In genomic region chr2:180642555-180643260, GRCm38 (mm10) we compare ENCODE assay signal across 11 mouse cellular contexts. TPM values are rescaled to one million over a fixed set of nuclear protein-coding genes. Genes with fewer than 3 reads are reported as not detected.
DNase-seq lines count a peak whose midpoint lies in the region; ATAC-seq lines count a peak whose summit lies in the region.
"Had no signal": no experiment of that assay in that cellular context is flagged by ENCODE, and none has a peak within 500 bp of the region (broad histone marks: within the 10 kb centered on the region; RNA-seq: fewer than 3 reads in every experiment).

Gene Tcfl5, minus strand, starts transcription at chr2:180642708.

- H3K4me3 ChIP-seq in heart, embryonic 14.5 days (ENCODE audit: control insufficient read depth in 1 of 2, insufficient read depth in 1 of 2, low read depth in 1 of 2, low read length in 2 of 2) = peak within 1 kb of the TSS; percentile 20 to 31
- peak within 1 kb of the TSS; percentile 51 for H3K4me3 ChIP-seq in embryonic facial prominence, embryonic 10.5 days
- peak within 1 kb of the TSS; percentile 46 for H3K4me3 ChIP-seq in hindbrain, embryonic 16.5 days (ENCODE audit: low read length)
- peak within 1 kb of the TSS; percentile 40 for H3K4me3 ChIP-seq in midbrain, embryonic 15.5 days

- no peak within 1 kb of the TSS for H3K9ac ChIP-seq in heart, embryonic 14.5 days (ENCODE audit: low read length)
- peak within 1 kb of the TSS; percentile 48 for H3K9ac ChIP-seq in hindbrain, embryonic 16.5 days (ENCODE audit: low read depth, low read length)
- 0 out of 2 replicates have a peak within 1 kb of the TSS, but pooled peaks have one; percentile 25 for H3K9ac ChIP-seq in midbrain, embryonic 15.5 days

- no peak for DNase-seq in heart, adult 8-10 months (ENCODE audit: low spot score)
- peak; percentile 47 for DNase-seq in embryonic facial prominence, embryonic 10.5 days (ENCODE audit: low spot score)
- no peak for DNase-seq in ovary, adult 18-20 months (ENCODE audit: low spot score)
- no peak for DNase-seq in cerebellum, adult 8-10 months
- no peak for DNase-seq in B cell, adult 2 months

- H3K27ac ChIP-seq in heart, embryonic 14.5 days (replicated peaks in 1 of 2; ENCODE audit: control insufficient read depth in 1 of 2, insufficient read depth in 1 of 2, low read depth in 2 of 2, low read length in 2 of 2) = no peak within 1 kb of the TSS
- no peak within 1 kb of the TSS for H3K27ac ChIP-seq in embryonic facial prominence, embryonic 10.5 days (replicated peaks)
- H3K27ac ChIP-seq in hindbrain, embryonic 16.5 days (ENCODE audit: low read depth, low read length) = no peak within 1 kb of the TSS
- no peak within 1 kb of the TSS for H3K27ac ChIP-seq in midbrain, embryonic 15.5 days
- H3K27ac ChIP-seq: macrophage had no signal

- peak within 1 kb of the TSS; percentile 55 for H3K4me2 ChIP-seq in heart, embryonic 14.5 days (ENCODE audit: low read length)
- peak within 1 kb of the TSS; percentile 54 for H3K4me2 ChIP-seq in hindbrain, embryonic 16.5 days (ENCODE audit: low read length)
- H3K4me2 ChIP-seq in midbrain, embryonic 15.5 days = peak within 1 kb of the TSS; percentile 49

- H3K27me3 ChIP-seq in heart, embryonic 14.5 days (ENCODE audit: control insufficient read depth, insufficient read depth, low read length) = peaks cover 54% of the 10 kb centered on the region
- H3K27me3 ChIP-seq in embryonic facial prominence, embryonic 10.5 days (replicated peaks; ENCODE audit: low read depth, poor library complexity, severe bottlenecking) = peaks cover 46% of the 10 kb centered on the region
- H3K27me3 ChIP-seq in hindbrain, embryonic 16.5 days (replicated peaks; ENCODE audit: control insufficient read depth, insufficient read depth, low read length) = peaks cover 41% of the 10 kb centered on the region
- peaks cover 51% of the 10 kb centered on the region for H3K27me3 ChIP-seq in midbrain, embryonic 15.5 days (replicated peaks)

- no peaks in the 10 kb centered on the region for H3K4me1 ChIP-seq in heart, embryonic 14.5 days (ENCODE audit: control insufficient read depth in 2 of 2, insufficient read depth in 2 of 2, low read length in 2 of 2)
- H3K4me1 ChIP-seq in embryonic facial prominence, embryonic 10.5 days = peaks cover 8% of the 10 kb centered on the region; the same call in 1 of the 2 replicates
- H3K4me1 ChIP-seq in hindbrain, embryonic 16.5 days (ENCODE audit: control insufficient read depth, insufficient read depth, low read depth, low read length) = peaks cover 3% of the 10 kb centered on the region; the same call in 1 of the 2 replicates
- peaks cover 4% of the 10 kb centered on the region; the same call in 1 of the 2 replicates for H3K4me1 ChIP-seq in midbrain, embryonic 15.5 days

- WGBS in heart, embryonic 14.5 days = 5% methylated on average over 40 of the region's 56 CpGs
- 5% methylated on average over 54 of the region's 56 CpGs for WGBS in embryonic facial prominence, embryonic 10.5 days
- 2% methylated on average over 38 of the region's 56 CpGs for WGBS in hindbrain, embryonic 16.5 days
- WGBS in midbrain, embryonic 15.5 days = 3% methylated on average over 45 of the region's 56 CpGs

- H3K36me3 ChIP-seq in heart, embryonic 14.5 days (ENCODE audit: control insufficient read depth, insufficient read depth, low read length) = no peaks in the 10 kb centered on the region
- no peaks in the 10 kb centered on the region for H3K36me3 ChIP-seq in embryonic facial prominence, embryonic 10.5 days (replicated peaks)
- H3K36me3 ChIP-seq in hindbrain, embryonic 16.5 days (ENCODE audit: control insufficient read depth, insufficient read depth, low read length) = peaks cover 4% of the 10 kb centered on the region; the same call in 1 of the 2 replicates
- no peaks in the 10 kb centered on the region for H3K36me3 ChIP-seq in midbrain, embryonic 15.5 days (replicated peaks)

- H3K9me3 ChIP-seq in heart, embryonic 14.5 days (ENCODE audit: control insufficient read depth, low read length) = peaks cover 21% of the 10 kb centered on the region
- H3K9me3 ChIP-seq in embryonic facial prominence, embryonic 10.5 days = peaks cover 17% of the 10 kb centered on the region
- H3K9me3 ChIP-seq in hindbrain, embryonic 16.5 days (ENCODE audit: control insufficient read depth, low read length) = peaks cover 15% of the 10 kb centered on the region
- H3K9me3 ChIP-seq in midbrain, embryonic 15.5 days = peaks cover 11% of the 10 kb centered on the region

- no peak; the same call in 1 of the 2 replicates for ATAC-seq in heart, embryonic 14.5 days (ENCODE audit: insufficient number of reproducible peaks, insufficient read depth, low FRiP score, low read depth)
- ATAC-seq in hindbrain, embryonic 16.5 days = no peak
- no peak for ATAC-seq in midbrain, embryonic 15.5 days (replicated peaks)

RNA-seq across cellular contexts. Expression of gene Tcfl5, which starts in this region (rescaled TPM):
- polyA plus RNA-seq in heart, embryonic 14.5 days (2014; fragmentation: Nextera tagmentation; extraction: Ambion mirVana) = not detected in 2 replicates
- total RNA-seq in heart, adult 8-10 months (2022) = not detected
- 0.11 and 0.18 TPM in 2 replicates for polyA plus RNA-seq in embryonic facial prominence, embryonic 10.5 days (2016; fragmentation: Nextera tagmentation; extraction: Ambion mirVana)
- polyA plus RNA-seq in hindbrain, embryonic 16.5 days (2015; fragmentation: Nextera tagmentation; extraction: Ambion mirVana) = 0.31 and 0.50 TPM in 2 replicates
- polyA plus RNA-seq in midbrain, embryonic 15.5 days (2015; fragmentation: Nextera tagmentation; extraction: Ambion mirVana) = 0.30 and 0.43 TPM in 2 replicates
- total RNA-seq: CH12.LX; hematopoietic stem cell, adult 5-6 weeks had no signal
- polyA plus RNA-seq: macrophage had no signal

Comparison
In these comparisons a context has a peak if more than half of its experiments do, and no peak if none do; other contexts are left out.
1. Peak in DNase-seq and H3K4me3 ChIP-seq in embryonic facial prominence, embryonic 10.5 days; RNA of the gene not detected or under 1 TPM.